ENCODE assay signal across 8 mouse cellular contexts in the genomic region with DNA sequence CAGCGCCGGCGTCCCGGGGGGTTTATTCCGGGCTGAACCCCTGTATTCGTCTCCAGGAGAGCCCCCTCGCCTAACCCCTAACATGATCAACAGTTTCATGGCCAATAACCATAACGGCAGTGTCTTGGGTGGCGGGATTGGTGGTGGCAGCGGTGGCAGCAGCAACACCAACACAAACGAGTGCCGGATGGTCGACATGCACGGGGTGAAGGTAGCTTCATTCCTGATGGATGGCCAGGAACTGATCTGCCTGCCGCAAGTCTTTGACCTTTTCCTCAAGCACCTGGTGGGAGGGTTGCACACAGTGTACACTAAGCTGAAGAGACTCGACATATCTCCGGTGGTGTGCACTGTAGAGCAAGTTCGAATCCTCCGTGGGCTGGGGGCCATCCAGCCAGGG. TPM values are rescaled to one million over a fixed set of nuclear protein-coding genes. Genes with fewer than 3 reads are reported as not detected.
A peak's percentile ranks its signal among the peaks of the same experiment; 100 is the strongest.
DNase-seq lines count a peak whose midpoint lies in the region; ATAC-seq and TF ChIP-seq lines count a peak whose summit lies in the region.

No protein-coding gene starts in this region.

- no peak overlapping the region for H3K27ac ChIP-seq in layer of hippocampus, adult 2 months
- H3K27ac ChIP-seq in brown adipose tissue, adult 24 weeks (replicated peaks; ENCODE audit: low read depth, low read length) = no peak overlapping the region
- H3K27ac ChIP-seq in forebrain, embryonic 15.5 days (replicated peaks) = no peak overlapping the region
- no peak overlapping the region for H3K27ac ChIP-seq in liver, embryonic 13.5 days

- no peaks in the 10 kb centered on the region for H3K27me3 ChIP-seq in forebrain, embryonic 15.5 days
- H3K27me3 ChIP-seq in liver, embryonic 13.5 days = no peaks in the 10 kb centered on the region

- ATAC-seq in forebrain, embryonic 15.5 days (replicated peaks) = peak; percentile 18
- 0 out of 2 replicates have a peak, but pooled peaks have one; percentile 15 for ATAC-seq in liver, embryonic 13.5 days (ENCODE audit: low read depth)

- H3K9ac ChIP-seq in forebrain, embryonic 15.5 days (replicated peaks) = peak overlapping the region; percentile 22
- H3K9ac ChIP-seq in liver, embryonic 13.5 days = 0 out of 2 replicates have a peak overlapping the region, but pooled peaks have one; percentile 17

- H3K4me3 ChIP-seq in layer of hippocampus, adult 2 months = peak overlapping the region; percentile 50
- H3K4me3 ChIP-seq in brown adipose tissue, adult 24 weeks (ENCODE audit: insufficient read depth, low read depth, low read length) = peak overlapping the region; percentile 50
- peak overlapping the region; percentile 46 for H3K4me3 ChIP-seq in forebrain, embryonic 15.5 days
- peak overlapping the region; percentile 55 for H3K4me3 ChIP-seq in liver, embryonic 13.5 days (replicated peaks)

- H3K9me3 ChIP-seq in forebrain, embryonic 15.5 days = no peaks in the 10 kb centered on the region
- no peaks in the 10 kb centered on the region for H3K9me3 ChIP-seq in liver, embryonic 13.5 days (replicated peaks)

- DNase-seq in layer of hippocampus, adult 2 months (ENCODE audit: low spot score in 2 of 2) = no peak
- DNase-seq in layer of hippocampus, postnatal 14 days (ENCODE audit: low spot score in 2 of 2) = no peak
- no peak for DNase-seq in liver, embryonic 13.5 days
- DNase-seq in spleen, postnatal 10 days (ENCODE audit: low spot score in 2 of 2) = no peak
- DNase-seq in thymus, postnatal 36 days = no peak
- DNase-seq in cerebellum, adult 18-20 months = no peak

- no peaks in the 10 kb centered on the region for H3K4me1 ChIP-seq in brown adipose tissue, adult 24 weeks (ENCODE audit: control insufficient read depth, insufficient read depth, insufficient read length, low read length)
- 0 out of 2 replicates have a peak, but pooled peaks cover 3% of the 10 kb centered on the region for H3K4me1 ChIP-seq in forebrain, embryonic 15.5 days
- no peaks in the 10 kb centered on the region for H3K4me1 ChIP-seq in liver, embryonic 13.5 days (replicated peaks)

- H3K4me2 ChIP-seq in forebrain, embryonic 15.5 days (replicated peaks) = peak overlapping the region; percentile 80
- H3K4me2 ChIP-seq in liver, embryonic 13.5 days = peak overlapping the region; percentile 67

- no peaks in the 10 kb centered on the region for H3K36me3 ChIP-seq in forebrain, embryonic 15.5 days
- H3K36me3 ChIP-seq in liver, embryonic 13.5 days = no peaks in the 10 kb centered on the region

- WGBS in forebrain, embryonic 15.5 days = 18% methylated on average over 19 of the region's 19 CpGs
- 21% methylated on average over 19 of the region's 19 CpGs for WGBS in liver, embryonic 13.5 days (ENCODE audit: insufficient replicate concordance)

- TF ChIP-seq CTCF in layer of hippocampus, adult 2 months (conservative IDR thresholded peaks at IDR 0.05) = no peak

RNA-seq across cellular contexts. Expression of gene Dach2, which starts 1.2 kb away (rescaled TPM):
- 1 to 10 TPM in 1 of 2 experiments, under 1 TPM in 1; 0.71 to 1.1 TPM for total RNA-seq in layer of hippocampus, adult 2 months (2021)
- total RNA-seq in layer of hippocampus, postnatal 14 days (2021) = 1 to 10 TPM; 1.7 to 1.8 TPM
- not detected in 2 replicates for polyA plus RNA-seq in brown adipose tissue, adult 24 weeks (2012; ENCODE audit: insufficient read depth, insufficient read length, missing spikeins)
- 3.7 and 4.5 TPM in 2 replicates for polyA plus RNA-seq in forebrain, embryonic 15.5 days (2015; fragmentation: Nextera tagmentation; extraction: Ambion mirVana)
- 0.45 and 0.52 TPM in 2 replicates for polyA plus RNA-seq in liver, embryonic 13.5 days (2015; fragmentation: Nextera tagmentation; extraction: Ambion mirVana)
